Mouse (Mus musculus): ENCODE measurements around the gene 9530053A07Rik. TPM values are rescaled to one million over a fixed set of nuclear protein-coding genes. Genes with fewer than 3 reads are reported as not detected.
A peak's percentile ranks its signal among the peaks of the same experiment; 100 is the strongest.

The 9530053A07Rik gene
- polyA plus RNA-seq, 1 experiment from 2014 or later, result 0.03 TPM

- Histone ChIP-seq H3K4me1 (peaks cover 21% of the 10 kb centered on the region), H3K36me3 (peaks cover 35% of the 10 kb centered on the region), H3K27ac (replicated peaks) (no peak overlapping the region), H3K9ac (no peak overlapping the region), H3K9me3 (replicated peaks) (no peaks in the 10 kb centered on the region), H3K4me2 (replicated peaks) (no peak overlapping the region), H3K27me3 (no peaks in the 10 kb centered on the region), H3K4me3 (replicated peaks) (no peak overlapping the region)
- no peak for ATAC-seq (ENCODE audit: insufficient number of reproducible peaks, low FRiP score, low TSS enrichment, low read depth)
- WGBS, result 78% methylated on average over 4 of the region's 4 CpGs
Observed at GRCm38 (mm10) chr7:28175358-28175757, 46.1 kb downstream of the 9530053A07Rik start.

- Histone ChIP-seq H3K27ac (replicated peaks) (peak within 1 kb of the TSS; percentile 91), H3K27me3 (no peaks in the 10 kb centered on the region), H3K9ac (peak within 1 kb of the TSS; percentile 81), H3K4me2 (replicated peaks) (peak within 1 kb of the TSS; percentile 82), H3K9me3 (replicated peaks) (no peaks in the 10 kb centered on the region), H3K4me1 (peaks cover 13% of the 10 kb centered on the region), H3K4me3 (replicated peaks) (peak within 1 kb of the TSS; percentile 99), H3K36me3 (peaks cover 68% of the 10 kb centered on the region)
- ATAC-seq (ENCODE audit: insufficient number of reproducible peaks, low FRiP score, low TSS enrichment, low read depth), result peak; percentile 91
- WGBS, result under 1% methylated on average over 25 of the region's 25 CpGs
Observed at GRCm38 (mm10) chr7:28179228-28179627, 50.0 kb downstream of the 9530053A07Rik start, which contains the start of gene Dyrk1b. Gene Dyrk1b, plus strand, starts transcription at chr7:28179469.

GRCm38 (mm10) chr7:28179741-28180377, 50.6 kb downstream of the 9530053A07Rik start:
- H3K9ac ChIP-seq, result peak overlapping the region; percentile 81
- peaks cover 13% of the 10 kb centered on the region for H3K4me1 ChIP-seq
- no peaks in the 10 kb centered on the region for H3K9me3 ChIP-seq (replicated peaks)
- peaks cover 73% of the 10 kb centered on the region for H3K36me3 ChIP-seq
- H3K4me2 ChIP-seq (replicated peaks), result peak overlapping the region; percentile 82
- under 1% methylated on average over 42 of the region's 56 CpGs for WGBS
- no peaks in the 10 kb centered on the region for H3K27me3 ChIP-seq
- H3K27ac ChIP-seq (replicated peaks), result peak overlapping the region; percentile 91
- peak overlapping the region; percentile 99 for H3K4me3 ChIP-seq (replicated peaks)
- ATAC-seq (ENCODE audit: insufficient number of reproducible peaks, low FRiP score, low TSS enrichment, low read depth), result peak; percentile 94

GRCm38 (mm10) chr7:28180890-28181289, 51.6 kb downstream of the 9530053A07Rik start:
- peaks cover 13% of the 10 kb centered on the region for H3K4me1 ChIP-seq
- peak overlapping the region; percentile 81 for H3K9ac ChIP-seq
- no peak overlapping the region for H3K27ac ChIP-seq (replicated peaks)
- no peaks in the 10 kb centered on the region for H3K27me3 ChIP-seq
- 80% methylated on average over 5 of the region's 5 CpGs for WGBS
- ATAC-seq (ENCODE audit: insufficient number of reproducible peaks, low FRiP score, low TSS enrichment, low read depth), result no peak
- no peaks in the 10 kb centered on the region for H3K9me3 ChIP-seq (replicated peaks)
- peak overlapping the region; percentile 82 for H3K4me2 ChIP-seq (replicated peaks)
- peaks cover 73% of the 10 kb centered on the region for H3K36me3 ChIP-seq
- peak overlapping the region; percentile 99 for H3K4me3 ChIP-seq (replicated peaks)

GRCm38 (mm10) chr7:28181376-28181775, 52.1 kb downstream of the 9530053A07Rik start:
- Histone ChIP-seq H3K4me2 (replicated peaks) (no peak overlapping the region), H3K9ac (no peak overlapping the region), H3K9me3 (replicated peaks) (no peaks in the 10 kb centered on the region), H3K36me3 (peaks cover 73% of the 10 kb centered on the region), H3K4me3 (replicated peaks) (no peak overlapping the region), H3K27me3 (no peaks in the 10 kb centered on the region), H3K4me1 (peaks cover 13% of the 10 kb centered on the region), H3K27ac (replicated peaks) (no peak overlapping the region)
- 95% methylated on average over 12 of the region's 12 CpGs for WGBS
- no peak for ATAC-seq (ENCODE audit: insufficient number of reproducible peaks, low FRiP score, low TSS enrichment, low read depth)

- 96% methylated on average over 22 of the region's 22 CpGs for whole genome bisulfite sequencing
- Histone ChIP-seq H3K4me3 (replicated peaks) (no peak overlapping the region), H3K27ac (replicated peaks) (no peak overlapping the region), H3K4me2 (replicated peaks) (no peak overlapping the region), H3K9ac (no peak overlapping the region), H3K9me3 (replicated peaks) (no peaks in the 10 kb centered on the region), H3K4me1 (peaks cover 13% of the 10 kb centered on the region), H3K27me3 (no peaks in the 10 kb centered on the region), H3K36me3 (peaks cover 74% of the 10 kb centered on the region)
- ATAC-seq (ENCODE audit: insufficient number of reproducible peaks, low FRiP score, low TSS enrichment, low read depth), result no peak
Observed at GRCm38 (mm10) chr7:28182320-28182719, 53.1 kb downstream of the 9530053A07Rik start.

GRCm38 (mm10) chr7:28185884-28186283, 56.6 kb downstream of the 9530053A07Rik start:
- H3K4me1 ChIP-seq, result peaks cover 6% of the 10 kb centered on the region
- no peak overlapping the region for H3K4me3 ChIP-seq (replicated peaks)
- WGBS, result 93% methylated on average over 14 of the region's 14 CpGs
- peaks cover 95% of the 10 kb centered on the region for H3K36me3 ChIP-seq
- no peak for ATAC-seq (ENCODE audit: insufficient number of reproducible peaks, low FRiP score, low TSS enrichment, low read depth)
- no peak overlapping the region for H3K27ac ChIP-seq (replicated peaks)
- no peaks in the 10 kb centered on the region for H3K9me3 ChIP-seq (replicated peaks)
- no peak overlapping the region for H3K9ac ChIP-seq
- no peak overlapping the region for H3K4me2 ChIP-seq (replicated peaks)
- H3K27me3 ChIP-seq, result no peaks in the 10 kb centered on the region

- WGBS, result 88% methylated on average over 8 of the region's 8 CpGs
- ATAC-seq (ENCODE audit: insufficient number of reproducible peaks, low FRiP score, low TSS enrichment, low read depth), result no peak
- H3K36me3 ChIP-seq, result peaks cover 96% of the 10 kb centered on the region
- H3K9me3 ChIP-seq (replicated peaks), result no peaks in the 10 kb centered on the region
- H3K9ac ChIP-seq, result no peak overlapping the region
- H3K4me2 ChIP-seq (replicated peaks), result no peak overlapping the region
- H3K4me3 ChIP-seq (replicated peaks), result no peak overlapping the region
- no peaks in the 10 kb centered on the region for H3K4me1 ChIP-seq
- no peaks in the 10 kb centered on the region for H3K27me3 ChIP-seq
- H3K27ac ChIP-seq (replicated peaks), result no peak overlapping the region
Observed at GRCm38 (mm10) chr7:28186631-28187030, 57.4 kb downstream of the 9530053A07Rik start.

GRCm38 (mm10) chr7:28191489-28191888, 62.2 kb downstream of the 9530053A07Rik start:
- no peak for ATAC-seq (ENCODE audit: insufficient number of reproducible peaks, low FRiP score, low TSS enrichment, low read depth)
- 96% methylated on average over 3 of the region's 3 CpGs for WGBS

GRCm38 (mm10) chr7:28191903-28192302, 62.6 kb downstream of the 9530053A07Rik start:
- no peak overlapping the region for H3K4me3 ChIP-seq (replicated peaks)
- H3K9me3 ChIP-seq (replicated peaks), result no peaks in the 10 kb centered on the region
- H3K4me2 ChIP-seq (replicated peaks), result no peak overlapping the region
- ATAC-seq (ENCODE audit: insufficient number of reproducible peaks, low FRiP score, low TSS enrichment, low read depth), result no peak
- WGBS, result 96% methylated on average over 1 of the region's 1 CpGs
- no peak overlapping the region for H3K27ac ChIP-seq (replicated peaks)
- no peaks in the 10 kb centered on the region for H3K4me1 ChIP-seq
- no peaks in the 10 kb centered on the region for H3K27me3 ChIP-seq
- H3K36me3 ChIP-seq, result peaks cover 80% of the 10 kb centered on the region
- H3K9ac ChIP-seq, result no peak overlapping the region

More at GRCm38 (mm10) chr7:28191489-28191888, 62.2 kb downstream of the 9530053A07Rik start:
- Histone ChIP-seq H3K4me1 (no peaks in the 10 kb centered on the region), H3K9ac (no peak overlapping the region), H3K4me3 (replicated peaks) (no peak overlapping the region), H3K27me3 (no peaks in the 10 kb centered on the region), H3K9me3 (replicated peaks) (no peaks in the 10 kb centered on the region), H3K36me3 (peaks cover 84% of the 10 kb centered on the region), H3K27ac (replicated peaks) (no peak overlapping the region), H3K4me2 (replicated peaks) (no peak overlapping the region)

- WGBS, result 87% methylated on average over 5 of the region's 5 CpGs
- Histone ChIP-seq H3K4me1 (no peaks in the 10 kb centered on the region), H3K27ac (replicated peaks) (no peak overlapping the region), H3K4me3 (replicated peaks) (no peak overlapping the region), H3K4me2 (replicated peaks) (no peak overlapping the region), H3K9ac (no peak overlapping the region), H3K36me3 (peaks cover 55% of the 10 kb centered on the region), H3K9me3 (replicated peaks) (no peaks in the 10 kb centered on the region), H3K27me3 (no peaks in the 10 kb centered on the region)
- no peak for ATAC-seq (ENCODE audit: insufficient number of reproducible peaks, low FRiP score, low TSS enrichment, low read depth)
Observed at GRCm38 (mm10) chr7:28195414-28196098, 66.3 kb downstream of the 9530053A07Rik start.

Data from embryonic facial prominence, embryonic 15.5 days (tissue).